Mouse (Mus musculus): ENCODE measurements around the gene Lrrc1. TPM values are rescaled to one million over a fixed set of nuclear protein-coding genes. Genes with fewer than 3 reads are reported as not detected.

The Lrrc1 gene
- polyA plus RNA-seq (2015; fragmentation: Nextera tagmentation; extraction: Ambion mirVana): 23.2 and 23.3 TPM in 2 replicates

GRCm38 (mm10) chr9:77544354-77545067 lies at the start of gene Lrrc1:
Gene Lrrc1, minus strand, starts transcription at chr9:77544870.
- Histone ChIP-seq H3K4me2 (replicated peaks; ENCODE audit: low read depth, low read length) (peak within 1 kb of the TSS; percentile 63), H3K27ac (ENCODE audit: low read length) (peak within 1 kb of the TSS; percentile 87), H3K36me3 (ENCODE audit: insufficient read depth, low read length) (no peaks in the 10 kb centered on the region), H3K4me1 (ENCODE audit: insufficient read depth, low read length) (peaks cover 26% of the 10 kb centered on the region), H3K27me3 (ENCODE audit: insufficient read depth, low read length) (no peaks in the 10 kb centered on the region), H3K9me3 (ENCODE audit: low read length) (no peaks in the 10 kb centered on the region), H3K4me3 (ENCODE audit: low read length) (peak within 1 kb of the TSS; percentile 83), H3K9ac (replicated peaks; ENCODE audit: low read length) (peak within 1 kb of the TSS; percentile 88)
- WGBS: under 1% methylated on average over 66 of the region's 88 CpGs
- peak; percentile 90 for ATAC-seq (ENCODE audit: low FRiP score, low TSS enrichment)

GRCm38 (mm10) chr9:77592423-77592822 lies 47.8 kb upstream of the Lrrc1 start:
- H3K4me3 ChIP-seq (ENCODE audit: low read length): no peak overlapping the region
- H3K9ac ChIP-seq (replicated peaks; ENCODE audit: low read length): no peak overlapping the region
- no peak for ATAC-seq (ENCODE audit: low FRiP score, low TSS enrichment)
- no peak overlapping the region for H3K27ac ChIP-seq (ENCODE audit: low read length)
- H3K27me3 ChIP-seq (ENCODE audit: insufficient read depth, low read length): no peaks in the 10 kb centered on the region
- 73% methylated on average over 4 of the region's 4 CpGs for WGBS
- H3K9me3 ChIP-seq (ENCODE audit: low read length): no peaks in the 10 kb centered on the region
- no peaks in the 10 kb centered on the region for H3K4me1 ChIP-seq (ENCODE audit: insufficient read depth, low read length)
- H3K4me2 ChIP-seq (replicated peaks; ENCODE audit: low read depth, low read length): no peak overlapping the region
- H3K36me3 ChIP-seq (ENCODE audit: insufficient read depth, low read length): no peaks in the 10 kb centered on the region

GRCm38 (mm10) chr9:77589496-77589895 lies 44.8 kb upstream of the Lrrc1 start:
- no peak for ATAC-seq (ENCODE audit: low FRiP score, low TSS enrichment)
- Histone ChIP-seq H3K4me1 (ENCODE audit: insufficient read depth, low read length) (no peaks in the 10 kb centered on the region), H3K36me3 (ENCODE audit: insufficient read depth, low read length) (no peaks in the 10 kb centered on the region), H3K9ac (replicated peaks; ENCODE audit: low read length) (no peak overlapping the region), H3K27me3 (ENCODE audit: insufficient read depth, low read length) (no peaks in the 10 kb centered on the region), H3K27ac (ENCODE audit: low read length) (no peak overlapping the region), H3K4me2 (replicated peaks; ENCODE audit: low read depth, low read length) (no peak overlapping the region), H3K4me3 (ENCODE audit: low read length) (no peak overlapping the region), H3K9me3 (ENCODE audit: low read length) (no peaks in the 10 kb centered on the region)
- 49% methylated on average over 2 of the region's 2 CpGs for WGBS

GRCm38 (mm10) chr9:77587616-77588015 lies 42.9 kb upstream of the Lrrc1 start:
- no peaks in the 10 kb centered on the region for H3K9me3 ChIP-seq (ENCODE audit: low read length)
- no peak for ATAC-seq (ENCODE audit: low FRiP score, low TSS enrichment)
- 89% methylated on average over 7 of the region's 7 CpGs for WGBS
- no peaks in the 10 kb centered on the region for H3K4me1 ChIP-seq (ENCODE audit: insufficient read depth, low read length)
- no peak overlapping the region for H3K4me3 ChIP-seq (ENCODE audit: low read length)
- H3K36me3 ChIP-seq (ENCODE audit: insufficient read depth, low read length): no peaks in the 10 kb centered on the region
- H3K27me3 ChIP-seq (ENCODE audit: insufficient read depth, low read length): no peaks in the 10 kb centered on the region
- H3K4me2 ChIP-seq (replicated peaks; ENCODE audit: low read depth, low read length): no peak overlapping the region
- no peak overlapping the region for H3K9ac ChIP-seq (replicated peaks; ENCODE audit: low read length)
- H3K27ac ChIP-seq (ENCODE audit: low read length): no peak overlapping the region

GRCm38 (mm10) chr9:77586806-77587591 lies 42.3 kb upstream of the Lrrc1 start:
- WGBS: 71% methylated on average over 6 of the region's 6 CpGs
- Histone ChIP-seq H3K9ac (replicated peaks; ENCODE audit: low read length) (no peak overlapping the region), H3K4me3 (ENCODE audit: low read length) (no peak overlapping the region), H3K4me1 (ENCODE audit: insufficient read depth, low read length) (no peaks in the 10 kb centered on the region), H3K4me2 (replicated peaks; ENCODE audit: low read depth, low read length) (no peak overlapping the region), H3K27me3 (ENCODE audit: insufficient read depth, low read length) (no peaks in the 10 kb centered on the region), H3K9me3 (ENCODE audit: low read length) (no peaks in the 10 kb centered on the region), H3K36me3 (ENCODE audit: insufficient read depth, low read length) (no peaks in the 10 kb centered on the region), H3K27ac (ENCODE audit: low read length) (no peak overlapping the region)
- ATAC-seq (ENCODE audit: low FRiP score, low TSS enrichment): no peak

DNA sequence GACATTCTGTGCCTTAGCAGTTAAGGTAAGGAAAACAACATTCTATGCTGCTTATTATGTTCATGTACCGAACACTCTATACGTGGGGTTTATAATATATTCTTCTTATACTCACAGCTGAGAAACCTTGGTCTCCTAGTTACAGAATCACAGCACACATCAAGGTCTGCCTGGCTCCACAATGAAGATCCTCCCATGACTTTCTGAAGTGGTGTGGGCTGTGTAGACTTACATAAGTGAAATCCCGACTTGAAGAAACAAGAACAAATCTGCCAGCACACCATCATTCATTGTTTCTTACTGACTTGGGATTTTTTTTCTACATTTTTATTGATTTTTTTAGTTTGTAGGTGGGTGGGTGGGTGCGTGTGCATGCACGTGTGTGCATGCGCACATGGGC lies 40.1 kb upstream of the Lrrc1 start:
- no peaks in the 10 kb centered on the region for H3K9me3 ChIP-seq (ENCODE audit: low read length)
- no peak overlapping the region for H3K4me2 ChIP-seq (replicated peaks; ENCODE audit: low read depth, low read length)
- ATAC-seq (ENCODE audit: low FRiP score, low TSS enrichment): no peak
- no peaks in the 10 kb centered on the region for H3K27me3 ChIP-seq (ENCODE audit: insufficient read depth, low read length)
- 91% methylated on average over 6 of the region's 6 CpGs for WGBS
- no peak overlapping the region for H3K4me3 ChIP-seq (ENCODE audit: low read length)
- H3K27ac ChIP-seq (ENCODE audit: low read length): no peak overlapping the region
- no peaks in the 10 kb centered on the region for H3K4me1 ChIP-seq (ENCODE audit: insufficient read depth, low read length)
- no peaks in the 10 kb centered on the region for H3K36me3 ChIP-seq (ENCODE audit: insufficient read depth, low read length)
- H3K9ac ChIP-seq (replicated peaks; ENCODE audit: low read length): no peak overlapping the region

DNA sequence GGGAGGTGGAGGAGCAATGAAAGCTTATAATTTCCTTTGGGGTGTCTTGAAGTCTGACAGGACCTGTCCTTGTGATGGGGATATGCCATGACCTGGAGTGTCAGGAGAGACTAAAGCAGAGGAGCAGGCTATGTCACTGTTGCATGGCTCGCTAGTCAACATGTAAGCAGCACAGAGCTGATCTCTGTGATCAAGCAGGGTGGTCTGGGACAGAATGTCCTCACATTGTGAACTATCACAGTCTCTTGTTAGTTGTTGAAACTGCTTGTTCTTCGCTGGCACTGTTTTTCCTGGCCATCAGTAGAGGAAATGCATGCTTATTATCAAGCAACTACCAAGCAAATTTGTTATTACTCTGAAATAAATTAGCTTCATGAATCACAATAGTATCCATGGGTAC lies 38.6 kb upstream of the Lrrc1 start:
- H3K4me1 ChIP-seq (ENCODE audit: insufficient read depth, low read length): no peaks in the 10 kb centered on the region
- H3K9ac ChIP-seq (replicated peaks; ENCODE audit: low read length): no peak overlapping the region
- no peak overlapping the region for H3K4me3 ChIP-seq (ENCODE audit: low read length)
- H3K4me2 ChIP-seq (replicated peaks; ENCODE audit: low read depth, low read length): no peak overlapping the region
- H3K9me3 ChIP-seq (ENCODE audit: low read length): no peaks in the 10 kb centered on the region
- H3K27ac ChIP-seq (ENCODE audit: low read length): no peak overlapping the region
- H3K36me3 ChIP-seq (ENCODE audit: insufficient read depth, low read length): no peaks in the 10 kb centered on the region
- no peak for ATAC-seq (ENCODE audit: low FRiP score, low TSS enrichment)
- WGBS: 55% methylated on average over 2 of the region's 2 CpGs
- no peaks in the 10 kb centered on the region for H3K27me3 ChIP-seq (ENCODE audit: insufficient read depth, low read length)

GRCm38 (mm10) chr9:77579827-77580226 lies 35.2 kb upstream of the Lrrc1 start:
- no peak overlapping the region for H3K4me3 ChIP-seq (ENCODE audit: low read length)
- H3K4me1 ChIP-seq (ENCODE audit: insufficient read depth, low read length): no peaks in the 10 kb centered on the region
- no peak overlapping the region for H3K9ac ChIP-seq (replicated peaks; ENCODE audit: low read length)
- H3K27me3 ChIP-seq (ENCODE audit: insufficient read depth, low read length): no peaks in the 10 kb centered on the region
- H3K27ac ChIP-seq (ENCODE audit: low read length): no peak overlapping the region
- H3K9me3 ChIP-seq (ENCODE audit: low read length): no peaks in the 10 kb centered on the region
- no peaks in the 10 kb centered on the region for H3K36me3 ChIP-seq (ENCODE audit: insufficient read depth, low read length)
- ATAC-seq (ENCODE audit: low FRiP score, low TSS enrichment): no peak
- no peak overlapping the region for H3K4me2 ChIP-seq (replicated peaks; ENCODE audit: low read depth, low read length)
- WGBS: 53% methylated on average over 3 of the region's 3 CpGs

- ATAC-seq (ENCODE audit: low FRiP score, low TSS enrichment): no peak
- no peaks in the 10 kb centered on the region for H3K36me3 ChIP-seq (ENCODE audit: insufficient read depth, low read length)
- no peak overlapping the region for H3K27ac ChIP-seq (ENCODE audit: low read length)
- WGBS: 94% methylated on average over 8 of the region's 8 CpGs
- H3K4me3 ChIP-seq (ENCODE audit: low read length): no peak overlapping the region
- H3K4me1 ChIP-seq (ENCODE audit: insufficient read depth, low read length): no peaks in the 10 kb centered on the region
- no peak overlapping the region for H3K9ac ChIP-seq (replicated peaks; ENCODE audit: low read length)
- no peak overlapping the region for H3K4me2 ChIP-seq (replicated peaks; ENCODE audit: low read depth, low read length)
- H3K9me3 ChIP-seq (ENCODE audit: low read length): no peaks in the 10 kb centered on the region
- no peaks in the 10 kb centered on the region for H3K27me3 ChIP-seq (ENCODE audit: insufficient read depth, low read length)
These were observed 33.3 kb upstream of the Lrrc1 start for GRCm38 (mm10) chr9:77577931-77578330.

- no peak overlapping the region for H3K4me2 ChIP-seq (replicated peaks; ENCODE audit: low read depth, low read length)
- H3K4me3 ChIP-seq (ENCODE audit: low read length): no peak overlapping the region
- no peak overlapping the region for H3K9ac ChIP-seq (replicated peaks; ENCODE audit: low read length)
- no peaks in the 10 kb centered on the region for H3K4me1 ChIP-seq (ENCODE audit: insufficient read depth, low read length)
- H3K27ac ChIP-seq (ENCODE audit: low read length): no peak overlapping the region
- ATAC-seq (ENCODE audit: low FRiP score, low TSS enrichment): no peak
- no peaks in the 10 kb centered on the region for H3K27me3 ChIP-seq (ENCODE audit: insufficient read depth, low read length)
- H3K36me3 ChIP-seq (ENCODE audit: insufficient read depth, low read length): no peaks in the 10 kb centered on the region
- H3K9me3 ChIP-seq (ENCODE audit: low read length): no peaks in the 10 kb centered on the region
These were observed 32.7 kb upstream of the Lrrc1 start for GRCm38 (mm10) chr9:77577409-77577808.
